Comparison of ENCODE assay signal across 11 mouse cellular contexts in genomic region chr19:47316288-47317062, GRCm38 (mm10).
DNase-seq lines count a peak whose midpoint lies in the region; ATAC-seq and TF ChIP-seq lines count a peak whose summit lies in the region.
"Had no signal": no experiment of that assay in that cellular context is flagged by ENCODE, and none has a peak within 500 bp of the region (broad histone marks: within the 10 kb centered on the region; RNA-seq: fewer than 3 reads in every experiment).

No protein-coding gene starts in this region.

- peak overlapping the region; percentile 20; the same call in 1 of the 2 replicates for H3K4me3 ChIP-seq in gastrocnemius, adult 2 months
- no peak overlapping the region for H3K4me3 ChIP-seq in lung, embryonic 15.5 days
- no peak overlapping the region for H3K4me3 ChIP-seq in forebrain, embryonic 15.5 days
- H3K4me3 ChIP-seq in myocyte, result peak overlapping the region; percentile 58
- H3K4me3 ChIP-seq: midbrain, embryonic 13.5 days had no signal

- H3K27ac ChIP-seq in gastrocnemius, adult 2 months, result peak overlapping the region; percentile 77
- peak overlapping the region; percentile 86 for H3K27ac ChIP-seq in lung, embryonic 15.5 days
- peak overlapping the region; percentile 70; the same call in 1 of the 2 replicates for H3K27ac ChIP-seq in forebrain, embryonic 15.5 days (replicated peaks)
- H3K27ac ChIP-seq: midbrain, embryonic 13.5 days had no signal

- peaks cover 50% of the 10 kb centered on the region for H3K79me2 ChIP-seq in myocyte (ENCODE audit: control insufficient read depth, insufficient read depth)

- no peak for TF ChIP-seq CTCF in gastrocnemius, adult 2 months (IDR thresholded peaks at IDR 0.05)

- TF ChIP-seq POLR2A in myocyte (IDR thresholded peaks at IDR 0.05; ENCODE audit: insufficient read length, low read depth), result no peak

- H3ac ChIP-seq in myocyte (ENCODE audit: control insufficient read depth, insufficient read length), result no peak overlapping the region

- 54% methylated on average over 19 of the region's 19 CpGs for WGBS in lung, embryonic 15.5 days
- WGBS in forebrain, embryonic 15.5 days, result 66% methylated on average over 19 of the region's 19 CpGs

- no peak overlapping the region for H3K9ac ChIP-seq in lung, embryonic 15.5 days
- 0 out of 2 replicates have a peak overlapping the region, but pooled peaks have one; percentile 3 for H3K9ac ChIP-seq in forebrain, embryonic 15.5 days (replicated peaks)
- H3K9ac ChIP-seq: midbrain, embryonic 13.5 days had no signal

- H3K4me2 ChIP-seq in lung, embryonic 15.5 days, result peak overlapping the region; percentile 62
- H3K4me2 ChIP-seq in forebrain, embryonic 15.5 days (replicated peaks), result no peak overlapping the region
- H3K4me2 ChIP-seq in myocyte (ENCODE audit: low read depth), result peak overlapping the region; percentile 93
- H3K4me2 ChIP-seq: midbrain, embryonic 13.5 days had no signal

- DNase-seq in gastrocnemius, adult 2 months, result peak; percentile 81
- no peak for DNase-seq in gastrocnemius, postnatal 25 days
- DNase-seq in lung, postnatal 25 days (ENCODE audit: low spot score), result no peak
- DNase-seq: cerebellum, adult 18-20 months; thymus, postnatal 14 days had no signal

- no peak for ATAC-seq in lung, embryonic 15.5 days (ENCODE audit: borderline replicate concordance, extremely low read depth, low FRiP score, low TSS enrichment)
- no peak for ATAC-seq in forebrain, embryonic 15.5 days (replicated peaks)
- ATAC-seq in activated CD4-positive, CD25-positive, alpha-beta regulatory T cell, adult 4 months, result no peak
- ATAC-seq in frontal cortex, adult (ENCODE audit: low TSS enrichment), result no peak

- intact Hi-C loops in gastrocnemius, adult 2 months (cut with DNase I), result loop anchor here (5.0 kb wide), 1 partner anchor 39 kb away; no protein-coding TSS in a partner anchor

- peaks cover 6% of the 10 kb centered on the region; the same call in 1 of the 2 replicates for H3K36me3 ChIP-seq in lung, embryonic 15.5 days
- H3K36me3 ChIP-seq in forebrain, embryonic 15.5 days, result no peaks in the 10 kb centered on the region
- H3K36me3 ChIP-seq in myocyte (ENCODE audit: control insufficient read depth, insufficient read depth), result no peaks in the 10 kb centered on the region
- H3K36me3 ChIP-seq: midbrain, embryonic 13.5 days had no signal

- no peaks in the 10 kb centered on the region for H3K27me3 ChIP-seq in lung, embryonic 15.5 days
- no peaks in the 10 kb centered on the region for H3K27me3 ChIP-seq in forebrain, embryonic 15.5 days
- no peaks in the 10 kb centered on the region for H3K27me3 ChIP-seq in myocyte (ENCODE audit: control insufficient read depth, insufficient read depth, insufficient read length)

- no peaks in the 10 kb centered on the region for H3K9me3 ChIP-seq in lung, embryonic 15.5 days
- no peaks in the 10 kb centered on the region for H3K9me3 ChIP-seq in forebrain, embryonic 15.5 days
- H3K9me3 ChIP-seq: midbrain, embryonic 13.5 days had no signal

- peaks cover 96% of the 10 kb centered on the region for H3K4me1 ChIP-seq in lung, embryonic 15.5 days
- peaks cover 56% of the 10 kb centered on the region for H3K4me1 ChIP-seq in forebrain, embryonic 15.5 days

TF ChIP-seq in myocyte, 11 proteins besides CTCF, POLR2A, EP300 and RAD21:
- TF ChIP-seq MAX (IDR thresholded peaks at IDR 0.05; ENCODE audit: low read depth) (no peak), CEBPB (IDR thresholded peaks at IDR 0.05; ENCODE audit: insufficient read depth, poor library complexity, severe bottlenecking) (no peak), TCF12 (IDR thresholded peaks at IDR 0.05; ENCODE audit: insufficient read depth, poor library complexity, severe bottlenecking) (no peak), MYOD1 (IDR thresholded peaks at IDR 0.05; ENCODE audit: control insufficient read depth in 1 of 3, insufficient read length in 2 of 3, low read depth in 2 of 3) (peak in 2 of 3 experiments; percentile 70 to 83), USF1 (IDR thresholded peaks at IDR 0.05; ENCODE audit: low read depth) (no peak), TCF3 (IDR thresholded peaks at IDR 0.05; ENCODE audit: insufficient read length, low read depth) (no peak), MYOG (IDR thresholded peaks at IDR 0.05; ENCODE audit: control insufficient read depth in 1 of 3, insufficient read depth in 1 of 3, insufficient read length in 2 of 3, low read depth in 2 of 3) (peak; percentile 40 to 86 (median 66)), POLR2AphosphoS2 (IDR thresholded peaks at IDR 0.05; ENCODE audit: insufficient read length, low read depth) (peak; percentile 15), REST (IDR thresholded peaks at IDR 0.05; ENCODE audit: insufficient read depth, insufficient read length) (no peak)

Comparison
In these comparisons a context has a peak if more than half of its experiments do, and no peak if none do; other contexts are left out.
1. H3K4me3 ChIP-seq: peak in gastrocnemius, adult 2 months (single experiment) and myocyte (single experiment); none in lung, embryonic 15.5 days (single experiment) and forebrain, embryonic 15.5 days (single experiment).
2. Peak in every context shown above with its lines, with median percentiles within 50 percentile points of each other: H3K27ac ChIP-seq.